Mouse (Mus musculus): ENCODE data around the gene Gm20388.

Gene Gm20388

GRCm38 (mm10) chr8:120228781-120229573 is 318.3 kb downstream of the Gm20388 start:
- DNase-seq (ENCODE audit: inconsistent ontology term): peak; percentile 66

GRCm38 (mm10) chr8:120229574-120229916 is 318.9 kb downstream of the Gm20388 start:
- no peak for DNase-seq (ENCODE audit: inconsistent ontology term)

- DNase-seq (ENCODE audit: inconsistent ontology term): no peak
These were observed 319.4 kb downstream of the Gm20388 start for GRCm38 (mm10) chr8:120230081-120230480.

- no peak for DNase-seq (ENCODE audit: inconsistent ontology term)
These were observed 320.3 kb downstream of the Gm20388 start for GRCm38 (mm10) chr8:120230715-120231614.

GRCm38 (mm10) chr8:120231870-120232269 is 321.2 kb downstream of the Gm20388 start:
- DNase-seq (ENCODE audit: inconsistent ontology term): no peak

- DNase-seq (ENCODE audit: inconsistent ontology term): no peak
These were observed 321.8 kb downstream of the Gm20388 start for GRCm38 (mm10) chr8:120232398-120232797.

- no peak for DNase-seq (ENCODE audit: inconsistent ontology term)
These were observed 322.3 kb downstream of the Gm20388 start for GRCm38 (mm10) chr8:120232913-120233312.

GRCm38 (mm10) chr8:120234457-120234856 is 323.8 kb downstream of the Gm20388 start:
- DNase-seq (ENCODE audit: inconsistent ontology term): no peak

- DNase-seq (ENCODE audit: inconsistent ontology term): no peak
These were observed 324.2 kb downstream of the Gm20388 start for GRCm38 (mm10) chr8:120234866-120235265.

GRCm38 (mm10) chr8:120243222-120243621 is 332.6 kb downstream of the Gm20388 start:
- no peak for DNase-seq (ENCODE audit: inconsistent ontology term)

GRCm38 (mm10) chr8:120243916-120244451 is 333.3 kb downstream of the Gm20388 start:
- no peak for DNase-seq (ENCODE audit: inconsistent ontology term)

- no peak for DNase-seq (ENCODE audit: inconsistent ontology term)
These were observed 333.9 kb downstream of the Gm20388 start for GRCm38 (mm10) chr8:120244553-120244952.

GRCm38 (mm10) chr8:120247618-120248017 is 337.0 kb downstream of the Gm20388 start:
- DNase-seq (ENCODE audit: inconsistent ontology term): no peak

- no peak for DNase-seq (ENCODE audit: inconsistent ontology term)
These were observed 337.4 kb downstream of the Gm20388 start for GRCm38 (mm10) chr8:120248031-120248430.

GRCm38 (mm10) chr8:120248451-120248850 is 337.8 kb downstream of the Gm20388 start:
- no peak for DNase-seq (ENCODE audit: inconsistent ontology term)

- no peak for DNase-seq (ENCODE audit: inconsistent ontology term)
These were observed 339.2 kb downstream of the Gm20388 start for GRCm38 (mm10) chr8:120249800-120250336.

GRCm38 (mm10) chr8:120250750-120251410 is 340.2 kb downstream of the Gm20388 start:
- DNase-seq (ENCODE audit: inconsistent ontology term): no peak

- no peak for DNase-seq (ENCODE audit: inconsistent ontology term)
These were observed 340.9 kb downstream of the Gm20388 start for GRCm38 (mm10) chr8:120251411-120252035.

- no peak for DNase-seq (ENCODE audit: inconsistent ontology term)
These were observed 343.0 kb downstream of the Gm20388 start for GRCm38 (mm10) chr8:120253626-120254025.

- no peak for DNase-seq (ENCODE audit: inconsistent ontology term)
These were observed 344.9 kb downstream of the Gm20388 start for GRCm38 (mm10) chr8:120255406-120255987.

GRCm38 (mm10) chr8:120256958-120257357 is 346.3 kb downstream of the Gm20388 start:
- DNase-seq (ENCODE audit: inconsistent ontology term): no peak

All from Muller cell, postnatal 12 days (primary cell).